Mouse (Mus musculus) left cerebral cortex, postnatal 10 days (tissue): ENCODE measurements around the gene Tax1bp1. TPM values are rescaled to one million over a fixed set of nuclear protein-coding genes. Genes with fewer than 3 reads are reported as not detected.

Experiments
- DNase-seq, 2 experiments: peaks; one replicate each; pipeline ENCODE4 v3.0.0; 2021 to 2022; ENCODE audit warnings: low spot score in 2 of 2, mixed read lengths in 1 of 2; ENCODE audit errors: extremely low spot score in 1 of 2
- intact Hi-C: fragments of 180-260 bp; cut with DNase I; formaldehyde crosslinking; loops from one replicate; pipeline ENCODE4 v1.15.1; 2025
- total RNA-seq, 2 experiments: library from RNA; stranded (reverse); gene quantifications; 2 replicates each; pipeline ENCODE4 v1.2.3; 2021

The Tax1bp1 gene
- total RNA-seq, 2 experiments from 2014 or later: 108 to 119 TPM

GRCm38 (mm10) chr6:52699050-52699449 is 14.5 kb upstream of the Tax1bp1 start:
- no peak for DNase-seq
- intact Hi-C loops: no loop called here

- no peak for DNase-seq
- intact Hi-C loops: no loop called here
These were observed 13.6 kb upstream of the Tax1bp1 start for GRCm38 (mm10) chr6:52699899-52700298.

- no peak for DNase-seq
- intact Hi-C loops: no loop called here
These were observed 10.3 kb upstream of the Tax1bp1 start for GRCm38 (mm10) chr6:52703263-52703662.

- intact Hi-C loops: no loop called here
- no peak for DNase-seq
These were observed 8.2 kb upstream of the Tax1bp1 start for GRCm38 (mm10) chr6:52705280-52705679.

- DNase-seq: no peak
- intact Hi-C loops: no loop called here
These were observed 5.7 kb upstream of the Tax1bp1 start for GRCm38 (mm10) chr6:52707815-52708214.

- intact Hi-C loops: loop anchor here (10.0 kb wide), 1 partner anchor 438 kb away; no protein-coding TSS in a partner anchor
- DNase-seq: no peak
These were observed 966 bp upstream of the Tax1bp1 start for GRCm38 (mm10) chr6:52712563-52712962.

- intact Hi-C loops: loop anchor here (10.0 kb wide), 1 partner anchor 439 kb away; no protein-coding TSS in a partner anchor
- DNase-seq: peak; percentile 28 to 81
These were observed 474 bp downstream of the Tax1bp1 start for GRCm38 (mm10) chr6:52713897-52714509.

- intact Hi-C loops: loop anchor here (10.0 kb wide), 1 partner anchor 443 kb away; no protein-coding TSS in a partner anchor
- no peak for DNase-seq
These were observed 4.1 kb downstream of the Tax1bp1 start for GRCm38 (mm10) chr6:52717493-52718192.

GRCm38 (mm10) chr6:52724805-52725439 is 11.4 kb downstream of the Tax1bp1 start:
- DNase-seq: peak; percentile 46 to 62
- intact Hi-C loops: loop anchor here (5.0 to 10.0 kb wide), 2 partner anchors 88 to 420 kb away; no protein-coding TSS in a partner anchor

GRCm38 (mm10) chr6:52730338-52730737 is 16.8 kb downstream of the Tax1bp1 start:
- no peak for DNase-seq
- intact Hi-C loops: no loop called here

- intact Hi-C loops: no loop called here
These were observed 21.1 kb downstream of the Tax1bp1 start for GRCm38 (mm10) chr6:52734630-52735029.

GRCm38 (mm10) chr6:52752832-52753231 is 39.3 kb downstream of the Tax1bp1 start:
- intact Hi-C loops: no loop called here

More at GRCm38 (mm10) chr6:52734630-52735029, 21.1 kb downstream of the Tax1bp1 start:
- no peak for DNase-seq

GRCm38 (mm10) chr6:52765206-52765605 is 51.7 kb downstream of the Tax1bp1 start:
- intact Hi-C loops: no loop called here
- no peak for DNase-seq

More at GRCm38 (mm10) chr6:52752832-52753231, 39.3 kb downstream of the Tax1bp1 start:
- DNase-seq: no peak

GRCm38 (mm10) chr6:52770789-52771188 is 57.3 kb downstream of the Tax1bp1 start:
- intact Hi-C loops: no loop called here
- no peak for DNase-seq

- intact Hi-C loops: no loop called here
- no peak for DNase-seq
These were observed 59.6 kb downstream of the Tax1bp1 start for GRCm38 (mm10) chr6:52773132-52773531.

GRCm38 (mm10) chr6:52775350-52775749 is 61.8 kb downstream of the Tax1bp1 start:
- DNase-seq: no peak
- intact Hi-C loops: no loop called here

GRCm38 (mm10) chr6:52775956-52776355 is 62.4 kb downstream of the Tax1bp1 start:
- no peak for DNase-seq
- intact Hi-C loops: no loop called here

GRCm38 (mm10) chr6:52777034-52777433 is 63.5 kb downstream of the Tax1bp1 start:
- intact Hi-C loops: no loop called here

GRCm38 (mm10) chr6:52778523-52778922 is 65.0 kb downstream of the Tax1bp1 start:
- DNase-seq: no peak
- intact Hi-C loops: no loop called here

More at GRCm38 (mm10) chr6:52777034-52777433, 63.5 kb downstream of the Tax1bp1 start:
- no peak for DNase-seq

- DNase-seq: no peak
- intact Hi-C loops: no loop called here
These were observed 66.0 kb downstream of the Tax1bp1 start for GRCm38 (mm10) chr6:52779546-52779945.
